Mouse (Mus musculus) kidney, embryonic 14.5 days (tissue): ENCODE results near the gene Cacna1a. TPM values are rescaled to one million over a fixed set of nuclear protein-coding genes. Genes with fewer than 3 reads are reported as not detected.
"Not testable (repeated sequence)": the region's sequence is repeated elsewhere in the genome, so short reads cannot be mapped to it uniquely, and the experiment has no call there.

Experiments
- ATAC-seq: fragments of 200-750 bp; cut with Nextera tagmentation; 2 replicates; pipeline ENCODE4 v1.8.0; 2017; ENCODE audit warnings: moderate number of reproducible peaks, mild to moderate bottlenecking, moderate TSS enrichment, moderate library complexity; ENCODE audit not compliant: low FRiP score, low TSS enrichment
- H3K27ac ChIP-seq: fragments of 300-500 bp; sonication (generic); 2 replicates; pipeline ENCODE4 v1.5.1; 2014; ENCODE audit warnings: low read depth, mild to moderate bottlenecking, low read length, moderate library complexity, mixed read lengths
- H3K27me3 ChIP-seq: fragments of 300-500 bp; sonication (generic); 2 replicates; pipeline ENCODE4 v1.6.1; 2014; ENCODE audit warnings: mild to moderate bottlenecking, low read length; ENCODE audit not compliant: control insufficient read depth, insufficient read depth
- H3K36me3 ChIP-seq: fragments of 300-500 bp; sonication (generic); 2 replicates; pipeline ENCODE4 v1.6.1; 2014; ENCODE audit warnings: low read length, mixed read lengths; ENCODE audit not compliant: control insufficient read depth, insufficient read depth
- H3K4me1 ChIP-seq: fragments of 300-500 bp; sonication (generic); 2 replicates; pipeline ENCODE4 v1.6.1; 2014; ENCODE audit warnings: low read length, mixed read lengths; ENCODE audit not compliant: control insufficient read depth, insufficient read depth
- H3K4me2 ChIP-seq: fragments of 300-500 bp; sonication (generic); replicated peaks from 2 replicates; pipeline ENCODE4 v1.6.1; 2014; ENCODE audit warnings: low read depth, mild to moderate bottlenecking, low read length
- H3K4me3 ChIP-seq: fragments of 300-500 bp; sonication (generic); 2 replicates; pipeline ENCODE4 v1.5.1; 2014; ENCODE audit warnings: mild to moderate bottlenecking, low read length
- H3K9ac ChIP-seq: fragments of 300-500 bp; sonication (generic); 2 replicates; pipeline ENCODE4 v1.6.1; 2014; ENCODE audit warnings: low read depth, mild to moderate bottlenecking, low read length, moderate library complexity
- H3K9me3 ChIP-seq: fragments of 300-500 bp; sonication (generic); 2 replicates; pipeline ENCODE4 v1.6.1; 2016; ENCODE audit warnings: low read length; ENCODE audit not compliant: control insufficient read depth
- WGBS: fragments of 180-500 bp; shearing (Covaris S2); extraction: QIAGEN DNeasy Blood & Tissue Kit; methylation state at CpG from one replicate; pipeline ENCODE4 v1.1.7; 2014; 5-methylcytosine and 5-hydroxymethylcytosine counted together
- polyA plus RNA-seq: library from polyadenylated mRNA; unstranded; fragments of >200 nt; fragmentation: Nextera tagmentation; extraction: Ambion mirVana; gene quantifications from 2 replicates; pipeline ENCODE4 v1.2.1, GENCODE M21; 2014

Gene Cacna1a
- polyA plus RNA-seq, 1 experiment from 2014 or later = 4.4 TPM

GRCm38 (mm10) chr8:84501671-84502308 lies 113.5 kb downstream of the Cacna1a start:
- Histone ChIP-seq H3K4me1 (no peaks in the 10 kb centered on the region), H3K9me3 (no peaks in the 10 kb centered on the region), H3K4me2 (no peak overlapping the region), H3K4me3 (no peak overlapping the region), H3K36me3 (no peaks in the 10 kb centered on the region), H3K27me3 (no peaks in the 10 kb centered on the region), H3K9ac (no peak overlapping the region), H3K27ac (no peak overlapping the region)
- 76% methylated on average over 10 of the region's 10 CpGs for WGBS
- no peak for ATAC-seq

GRCm38 (mm10) chr8:84502638-84503037 lies 114.4 kb downstream of the Cacna1a start:
- Histone ChIP-seq H3K9ac (no peak overlapping the region), H3K9me3 (no peaks in the 10 kb centered on the region), H3K27ac (no peak overlapping the region), H3K4me1 (no peaks in the 10 kb centered on the region), H3K4me3 (no peak overlapping the region), H3K27me3 (no peaks in the 10 kb centered on the region), H3K4me2 (no peak overlapping the region), H3K36me3 (no peaks in the 10 kb centered on the region)
- 89% methylated on average over 4 of the region's 4 CpGs for WGBS
- ATAC-seq = no peak

GRCm38 (mm10) chr8:84507220-84507619 lies 119.0 kb downstream of the Cacna1a start:
- H3K27me3 ChIP-seq = no peaks in the 10 kb centered on the region
- ATAC-seq = no peak
- H3K27ac ChIP-seq = no peak overlapping the region
- no peaks in the 10 kb centered on the region for H3K9me3 ChIP-seq
- H3K36me3 ChIP-seq = no peaks in the 10 kb centered on the region
- no peak overlapping the region for H3K4me3 ChIP-seq
- no peak overlapping the region for H3K4me2 ChIP-seq
- no peaks in the 10 kb centered on the region for H3K4me1 ChIP-seq
- 81% methylated on average over 5 of the region's 5 CpGs for WGBS
- no peak overlapping the region for H3K9ac ChIP-seq

GRCm38 (mm10) chr8:84509764-84510163 lies 121.5 kb downstream of the Cacna1a start:
- H3K36me3 ChIP-seq, H3K4me3 ChIP-seq, H3K27ac ChIP-seq, H3K27me3 ChIP-seq, H3K4me1 ChIP-seq, H3K4me2 ChIP-seq, H3K9me3 ChIP-seq, H3K9ac ChIP-seq, ATAC-seq: not testable (repeated sequence)
- WGBS = 84% methylated on average over 6 of the region's 6 CpGs

- Histone ChIP-seq H3K27me3 (no peaks in the 10 kb centered on the region), H3K36me3 (no peaks in the 10 kb centered on the region), H3K4me2 (no peak overlapping the region), H3K9ac (no peak overlapping the region), H3K9me3 (no peaks in the 10 kb centered on the region), H3K4me1 (no peaks in the 10 kb centered on the region), H3K27ac (no peak overlapping the region), H3K4me3 (no peak overlapping the region)
- WGBS = 83% methylated on average over 13 of the region's 13 CpGs
- no peak for ATAC-seq
Observed at GRCm38 (mm10) chr8:84511621-84512020, 123.4 kb downstream of the Cacna1a start.

GRCm38 (mm10) chr8:84513765-84514164 lies 125.5 kb downstream of the Cacna1a start:
- Histone ChIP-seq H3K36me3 (no peaks in the 10 kb centered on the region), H3K4me3 (no peak overlapping the region), H3K9ac (no peak overlapping the region), H3K27ac (no peak overlapping the region), H3K4me2 (no peak overlapping the region), H3K27me3 (no peaks in the 10 kb centered on the region), H3K4me1 (no peaks in the 10 kb centered on the region), H3K9me3 (no peaks in the 10 kb centered on the region)
- WGBS = 16% methylated on average over 2 of the region's 2 CpGs
- no peak for ATAC-seq

GRCm38 (mm10) chr8:84518180-84518579 lies 129.9 kb downstream of the Cacna1a start:
- no peak for ATAC-seq
- 83% methylated on average over 2 of the region's 2 CpGs for WGBS

GRCm38 (mm10) chr8:84518720-84519119 lies 130.5 kb downstream of the Cacna1a start:
- H3K9me3 ChIP-seq = no peaks in the 10 kb centered on the region
- H3K4me1 ChIP-seq = no peaks in the 10 kb centered on the region
- H3K27me3 ChIP-seq = no peaks in the 10 kb centered on the region
- no peak overlapping the region for H3K27ac ChIP-seq
- H3K4me2 ChIP-seq = no peak overlapping the region
- H3K36me3 ChIP-seq = no peaks in the 10 kb centered on the region
- no peak overlapping the region for H3K4me3 ChIP-seq
- H3K9ac ChIP-seq = no peak overlapping the region
- no peak for ATAC-seq
- WGBS = 94% methylated on average over 6 of the region's 6 CpGs

More at GRCm38 (mm10) chr8:84518180-84518579, 129.9 kb downstream of the Cacna1a start:
- Histone ChIP-seq H3K9me3 (no peaks in the 10 kb centered on the region), H3K27me3 (no peaks in the 10 kb centered on the region), H3K4me1 (no peaks in the 10 kb centered on the region), H3K36me3 (no peaks in the 10 kb centered on the region), H3K4me2 (no peak overlapping the region), H3K9ac (no peak overlapping the region), H3K4me3 (no peak overlapping the region), H3K27ac (no peak overlapping the region)

- H3K9ac ChIP-seq = no peak overlapping the region
- H3K4me2 ChIP-seq = no peak overlapping the region
- no peaks in the 10 kb centered on the region for H3K36me3 ChIP-seq
- H3K4me1 ChIP-seq = no peaks in the 10 kb centered on the region
- no peak overlapping the region for H3K4me3 ChIP-seq
- no peaks in the 10 kb centered on the region for H3K9me3 ChIP-seq
- no peaks in the 10 kb centered on the region for H3K27me3 ChIP-seq
- 67% methylated on average over 17 of the region's 17 CpGs for WGBS
- no peak for ATAC-seq
- no peak overlapping the region for H3K27ac ChIP-seq
Observed at GRCm38 (mm10) chr8:84519767-84520626, 131.8 kb downstream of the Cacna1a start.
